Mouse (Mus musculus) lung, embryonic 16.5 days (tissue): ENCODE results near the gene Ceacam13. TPM values are rescaled to one million over a fixed set of nuclear protein-coding genes. Genes with fewer than 3 reads are reported as not detected.
"Not testable (repeated sequence)": the region's sequence is repeated elsewhere in the genome, so short reads cannot be mapped to it uniquely, and the experiment has no call there.

Experiments used
- ATAC-seq: fragments of 200-750 bp; cut with Nextera tagmentation; 2 replicates; pipeline ENCODE4 v1.8.0; 2017; ENCODE audit warnings: low read depth, mild to moderate bottlenecking, moderate library complexity
- H3K27ac ChIP-seq: fragments of 300-500 bp; sonication (generic); 2 replicates; pipeline ENCODE4 v1.5.1; 2014; ENCODE audit warnings: mild to moderate bottlenecking, control low read depth, low read length
- H3K27me3 ChIP-seq: fragments of 300-500 bp; sonication (generic); 2 replicates; pipeline ENCODE4 v1.6.1; 2014; ENCODE audit warnings: low read depth, low read length, mixed read lengths; ENCODE audit not compliant: control insufficient read depth, insufficient read depth
- H3K36me3 ChIP-seq: fragments of 300-500 bp; sonication (generic); 2 replicates; pipeline ENCODE4 v1.6.1; 2014; ENCODE audit warnings: low read length; ENCODE audit not compliant: control insufficient read depth, insufficient read depth
- H3K4me1 ChIP-seq: fragments of 300-500 bp; sonication (generic); replicated peaks from 2 replicates; pipeline ENCODE4 v1.6.1; 2014; ENCODE audit warnings: low read length, mixed read lengths; ENCODE audit not compliant: control insufficient read depth, insufficient read depth
- H3K4me2 ChIP-seq: fragments of 300-500 bp; sonication (generic); 2 replicates; pipeline ENCODE4 v1.6.1; 2014; ENCODE audit warnings: low read depth, low read length, control low read depth
- H3K4me3 ChIP-seq: fragments of 300-500 bp; sonication (generic); 2 replicates; pipeline ENCODE4 v1.5.1; 2014; ENCODE audit warnings: mild to moderate bottlenecking, low read length, control low read depth
- H3K9ac ChIP-seq: fragments of 300-500 bp; sonication (generic); 2 replicates; pipeline ENCODE4 v1.6.1; 2014; ENCODE audit warnings: low read length, control low read depth
- H3K9me3 ChIP-seq: fragments of 300-500 bp; sonication (generic); 2 replicates; pipeline ENCODE4 v1.6.1; 2016; ENCODE audit warnings: low read length; ENCODE audit not compliant: control insufficient read depth
- WGBS: fragments of 180-500 bp; shearing (Covaris S2); extraction: QIAGEN DNeasy Blood & Tissue Kit; methylation state at CpG from one replicate; pipeline ENCODE4 v1.1.7; 2014; 5-methylcytosine and 5-hydroxymethylcytosine counted together
- microRNA-seq: library from miRNA; unstranded; fragments of <30 nt; microRNA quantifications from one replicate; pipeline ENCODE4, GENCODE M21; 2016
- polyA plus RNA-seq: library from polyadenylated mRNA; unstranded; fragments of >200 nt; fragmentation: Nextera tagmentation; extraction: Ambion mirVana; gene quantifications from 2 replicates; pipeline ENCODE4 v1.2.1, GENCODE M21; 2015

The Ceacam13 gene
- polyA plus RNA-seq = not detected in 2 replicates

DNA sequence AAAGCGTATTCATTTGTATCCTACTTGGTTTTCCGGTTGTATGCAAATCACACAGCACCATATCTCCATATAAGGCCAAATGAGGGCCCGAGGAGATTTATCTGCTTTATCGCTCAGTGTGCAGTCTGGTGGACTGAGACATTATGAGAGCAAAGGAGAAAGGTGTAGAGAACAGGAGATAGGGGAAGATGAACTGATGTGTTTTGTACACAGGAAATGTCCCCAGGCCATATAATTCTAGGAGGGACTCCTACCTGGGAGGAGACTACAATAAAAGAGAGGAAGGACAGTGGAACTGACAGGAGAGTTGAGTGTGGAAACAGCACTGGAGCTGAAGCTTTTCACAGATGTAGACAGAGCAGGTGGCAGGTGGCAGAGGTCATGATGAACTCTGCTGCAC lies at the start of gene Ceacam13:
Gene Ceacam13, plus strand, starts transcription at position 301 of the 400 bp plus-strand sequence.
- Histone ChIP-seq H3K9ac (no peak within 1 kb of the TSS), H3K27me3 (no peaks in the 10 kb centered on the region), H3K27ac (no peak within 1 kb of the TSS), H3K4me3 (no peak within 1 kb of the TSS), H3K4me1 (no peaks in the 10 kb centered on the region), H3K36me3 (no peaks in the 10 kb centered on the region), H3K9me3 (peaks cover 12% of the 10 kb centered on the region), H3K4me2 (no peak within 1 kb of the TSS)
- no peak for ATAC-seq
- 60% methylated on average over 4 of the region's 4 CpGs for WGBS

DNA sequence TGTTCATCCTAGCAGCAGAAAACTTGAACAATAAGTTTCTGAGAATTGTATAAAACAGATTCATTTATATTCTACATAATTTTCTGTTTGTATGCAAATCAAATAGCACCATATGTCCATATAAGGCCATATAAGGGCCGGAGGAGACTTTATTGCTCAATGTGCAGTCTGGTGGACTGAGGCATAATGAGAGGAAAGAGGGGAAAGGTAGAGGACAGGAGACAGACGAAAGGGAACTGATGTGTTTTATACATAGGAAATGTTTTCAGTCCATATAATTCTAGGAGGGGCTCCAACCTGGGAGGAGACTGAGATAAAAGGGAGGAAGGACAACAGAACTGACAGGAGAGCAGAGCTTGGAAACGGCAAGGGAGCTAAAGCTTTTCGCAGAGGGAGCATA lies 37.9 kb upstream of the Ceacam13 start, which contains the start of gene Ceacam11:
Gene Ceacam11, plus strand, starts transcription at position 301 of the 400 bp plus-strand sequence.
- no peak for ATAC-seq
- Histone ChIP-seq H3K27ac (no peak within 1 kb of the TSS), H3K9ac (no peak within 1 kb of the TSS), H3K36me3 (no peaks in the 10 kb centered on the region), H3K4me2 (no peak within 1 kb of the TSS), H3K4me3 (no peak within 1 kb of the TSS), H3K27me3 (no peaks in the 10 kb centered on the region), H3K4me1 (no peaks in the 10 kb centered on the region), H3K9me3 (0 out of 2 replicates have a peak, but pooled peaks cover 2% of the 10 kb centered on the region)
- 69% methylated on average over 4 of the region's 4 CpGs for WGBS

DNA sequence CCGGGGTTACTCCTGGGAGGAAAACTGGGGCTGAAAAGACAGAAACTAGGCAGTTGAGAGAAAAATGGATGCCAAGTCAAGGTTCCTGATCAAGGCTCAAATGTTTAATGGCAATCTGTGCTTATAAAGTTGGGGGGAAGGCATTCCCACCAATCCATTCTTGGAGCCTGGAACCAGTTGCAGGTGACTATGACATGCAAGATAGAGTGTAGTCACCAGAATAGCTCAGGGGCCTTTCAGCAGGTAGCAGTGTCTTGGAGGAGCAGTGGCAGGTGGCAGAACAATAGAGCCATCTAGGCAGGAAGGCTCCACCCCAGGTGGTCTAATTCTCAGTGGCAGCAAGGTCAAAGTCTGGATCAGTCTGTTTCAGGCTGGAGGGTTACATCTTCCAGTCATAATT lies 8.6 kb upstream of the Ceacam13 start:
- H3K9me3 ChIP-seq, H3K27ac ChIP-seq, ATAC-seq, H3K9ac ChIP-seq, H3K36me3 ChIP-seq, H3K4me1 ChIP-seq, H3K4me3 ChIP-seq, H3K4me2 ChIP-seq, H3K27me3 ChIP-seq: not testable (repeated sequence)
- 86% methylated on average over 1 of the region's 1 CpGs for WGBS

DNA sequence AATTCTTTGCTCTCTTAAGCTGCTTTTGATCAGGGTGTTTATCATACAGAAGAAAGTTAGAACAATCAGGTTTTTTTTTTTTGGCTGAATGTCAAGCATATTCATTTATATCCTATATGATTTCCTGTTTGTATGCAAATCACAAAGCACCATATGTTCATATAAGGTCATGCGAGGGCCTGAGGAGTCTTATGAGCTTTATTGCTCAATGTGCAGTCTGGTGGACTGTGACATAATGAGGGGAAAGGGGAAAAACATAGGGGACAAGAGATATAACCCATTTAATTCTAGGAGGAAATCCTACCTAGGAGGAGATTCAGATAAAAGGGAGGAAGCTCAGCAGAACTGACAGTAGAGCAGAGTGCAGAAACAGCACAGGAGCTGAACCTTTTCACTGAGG lies 55.9 kb downstream of the Ceacam13 start, which contains the start of gene Ceacam12:
Gene Ceacam12, plus strand, starts transcription at position 301 of the 400 bp plus-strand sequence.
- Histone ChIP-seq H3K4me1 (no peaks in the 10 kb centered on the region), H3K27ac (no peak within 1 kb of the TSS), H3K36me3 (no peaks in the 10 kb centered on the region), H3K9me3 (peaks cover 4% of the 10 kb centered on the region; the same call in 1 of the 2 replicates), H3K4me2 (no peak within 1 kb of the TSS), H3K9ac (no peak within 1 kb of the TSS), H3K4me3 (no peak within 1 kb of the TSS), H3K27me3 (no peaks in the 10 kb centered on the region)
- 69% methylated on average over 1 of the region's 1 CpGs for WGBS
- ATAC-seq = no peak

Small RNA genes lying within 50 kb of the gene (microRNA-seq; reads per million reads assigned to microRNA genes)
- gene Gm22414 = not detected

Other genes starting within 250 kb of the Ceacam13 start
- not detected in 2 replicates for gene Ceacam14, start 197.3 kb upstream of the Ceacam13 start, polyA plus RNA-seq
- gene Gm5155, start 138.1 kb upstream of the Ceacam13 start, polyA plus RNA-seq = not detected in 2 replicates
- not detected in 2 replicates for gene Ceacam11, start 37.8 kb upstream of the Ceacam13 start, polyA plus RNA-seq
- gene Ceacam12, start 56.0 kb downstream of the Ceacam13 start, polyA plus RNA-seq = not detected in 2 replicates
- gene Igfl3, start 166.6 kb downstream of the Ceacam13 start, polyA plus RNA-seq = not detected in 2 replicates
- not detected in 2 replicates for gene Mill1, start 235.5 kb downstream of the Ceacam13 start, polyA plus RNA-seq